Mouse (Mus musculus) ES-E14 (cell line): ENCODE data around the gene BC049715.

Source experiments
- CHD2 ChIP-seq: IDR thresholded peaks from 2 replicates; pipeline ENCODE4 v1.6.1; 2014; ENCODE audit warnings: mild to moderate bottlenecking, low read depth, low read length, inconsistent platforms
- ZNF384 ChIP-seq: IDR thresholded peaks from 2 replicates; pipeline ENCODE4 v1.6.1; 2012; ENCODE audit warnings: low read depth, low read length, inconsistent platforms

GRCm38 (mm10) chr6:136789391-136789971 is 37.9 kb upstream of the BC049715 start:
- no peak for TF ChIP-seq ZNF384
- TF ChIP-seq CHD2, result no peak
